In the genomic region with DNA sequence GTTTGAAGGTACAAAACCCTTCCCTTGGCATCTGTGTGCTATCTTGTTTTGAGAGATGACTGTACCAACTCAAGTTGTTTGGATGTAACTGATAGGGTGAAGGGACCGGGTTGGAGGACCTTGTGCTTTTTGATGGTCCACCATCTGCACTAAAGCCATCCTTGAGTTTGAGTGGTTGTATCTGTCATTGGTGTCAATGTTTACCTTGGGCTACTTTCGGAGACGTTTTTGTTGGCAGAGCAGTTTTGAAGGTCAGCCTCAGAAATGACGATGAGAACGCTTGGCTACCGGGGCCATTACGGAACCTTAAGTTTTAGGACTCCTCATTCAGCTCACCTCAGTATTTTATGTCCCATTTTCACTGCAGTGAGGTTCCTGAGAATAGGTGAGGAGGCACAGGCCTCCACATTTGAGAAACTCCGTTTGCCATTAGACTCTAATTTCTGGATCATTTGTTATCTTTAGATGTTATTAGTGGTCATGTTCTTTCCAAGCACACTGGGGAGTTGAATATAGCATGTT, we compare ENCODE assay signal across 8 mouse cellular contexts. TPM values are rescaled to one million over a fixed set of nuclear protein-coding genes. Genes with fewer than 3 reads are reported as not detected.
DNase-seq lines count a peak whose midpoint lies in the region; ATAC-seq and TF ChIP-seq lines count a peak whose summit lies in the region.

No protein-coding gene starts in this region.

- H3K27ac ChIP-seq in lung, embryonic 15.5 days: peak overlapping the region; percentile 96; the same call in 1 of the 2 replicates
- no peak overlapping the region for H3K27ac ChIP-seq in bone marrow, adult 2 months (ENCODE audit: control insufficient read depth, insufficient read depth, low read depth, low read length, poor library complexity)
- H3K27ac ChIP-seq in forebrain, embryonic 12.5 days: peak overlapping the region; percentile 99
- H3K27ac ChIP-seq in limb, embryonic 14.5 days (replicated peaks; ENCODE audit: low read depth, low read length): peak overlapping the region; percentile 99
- 0 out of 2 replicates have a peak overlapping the region, but pooled peaks have one; percentile 48 for H3K27ac ChIP-seq in olfactory bulb, adult 2 months (ENCODE audit: insufficient read depth, low read depth, low read length)

- peak overlapping the region; percentile 76 for H3K4me2 ChIP-seq in lung, embryonic 15.5 days
- peak overlapping the region; percentile 64 for H3K4me2 ChIP-seq in forebrain, embryonic 12.5 days
- peak overlapping the region; percentile 65 for H3K4me2 ChIP-seq in limb, embryonic 14.5 days (replicated peaks; ENCODE audit: low read depth, low read length, severe bottlenecking)

- 7% methylated on average over 8 of the region's 8 CpGs for WGBS in lung, embryonic 15.5 days
- 62% methylated on average over 8 of the region's 8 CpGs for WGBS in bone marrow, adult 2 months
- whole genome bisulfite sequencing in forebrain, embryonic 12.5 days: 54% methylated on average over 8 of the region's 8 CpGs
- 45% methylated on average over 8 of the region's 8 CpGs for WGBS in limb, embryonic 14.5 days
- 29% methylated on average over 8 of the region's 8 CpGs for WGBS in olfactory bulb, adult 2 months

- no peaks in the 10 kb centered on the region for H3K27me3 ChIP-seq in lung, embryonic 15.5 days
- 0 out of 2 replicates have a peak, but pooled peaks cover 3% of the 10 kb centered on the region for H3K27me3 ChIP-seq in forebrain, embryonic 12.5 days
- no peaks in the 10 kb centered on the region for H3K27me3 ChIP-seq in limb, embryonic 14.5 days (ENCODE audit: control insufficient read depth, insufficient read depth, low read length)

- no peak for DNase-seq in lung, adult 18-20 months
- DNase-seq in limb, embryonic 14.5 days (ENCODE audit: low spot score): no peak
- no peak for DNase-seq in urinary bladder, postnatal 14 days (ENCODE audit: low spot score)
- DNase-seq in gastrocnemius, postnatal 4 days (ENCODE audit: low spot score in 2 of 2): no peak

- no peak for TF ChIP-seq POLR2A in bone marrow, adult 2 months (IDR thresholded peaks at IDR 0.05; ENCODE audit: borderline replicate concordance, control insufficient read depth, low read depth, low read length)
- TF ChIP-seq POLR2A in limb, embryonic 14.5 days (IDR thresholded peaks at IDR 0.05; ENCODE audit: borderline replicate concordance, extremely low read depth, insufficient read depth, insufficient read length): no peak
- TF ChIP-seq POLR2A in olfactory bulb, adult 2 months (IDR thresholded peaks at IDR 0.05; ENCODE audit: insufficient read depth, low read depth, low read length): no peak

- peaks cover 15% of the 10 kb centered on the region; the same call in 1 of the 2 replicates for H3K4me1 ChIP-seq in lung, embryonic 15.5 days
- H3K4me1 ChIP-seq in bone marrow, adult 2 months (ENCODE audit: control insufficient read depth, insufficient read depth, low read length): no peaks in the 10 kb centered on the region; the same call in 1 of the 2 replicates
- H3K4me1 ChIP-seq in forebrain, embryonic 12.5 days: peaks cover 10% of the 10 kb centered on the region
- peaks cover 10% of the 10 kb centered on the region for H3K4me1 ChIP-seq in limb, embryonic 14.5 days (ENCODE audit: control insufficient read depth, insufficient read depth, low read length)
- H3K4me1 ChIP-seq in olfactory bulb, adult 2 months (ENCODE audit: control insufficient read depth, insufficient read depth, low read length): no peaks in the 10 kb centered on the region

- peak overlapping the region; percentile 76 for H3K9ac ChIP-seq in lung, embryonic 15.5 days
- H3K9ac ChIP-seq in forebrain, embryonic 12.5 days: peak overlapping the region; percentile 88
- H3K9ac ChIP-seq in limb, embryonic 14.5 days (ENCODE audit: low read depth, low read length, severe bottlenecking): peak overlapping the region; percentile 95

- no peaks in the 10 kb centered on the region for H3K9me3 ChIP-seq in lung, embryonic 15.5 days
- H3K9me3 ChIP-seq in forebrain, embryonic 12.5 days: peaks cover 14% of the 10 kb centered on the region; the same call in 1 of the 2 replicates
- no peaks in the 10 kb centered on the region for H3K9me3 ChIP-seq in limb, embryonic 14.5 days (ENCODE audit: control insufficient read depth, low read length)

- no peak for ATAC-seq in lung, embryonic 15.5 days (ENCODE audit: borderline replicate concordance, extremely low read depth, low FRiP score, low TSS enrichment)
- no peak for ATAC-seq in forebrain, embryonic 12.5 days (ENCODE audit: low FRiP score)
- ATAC-seq in limb, embryonic 14.5 days (ENCODE audit: low FRiP score, low read depth): no peak

- H3K36me3 ChIP-seq in lung, embryonic 15.5 days: no peaks in the 10 kb centered on the region
- H3K36me3 ChIP-seq in forebrain, embryonic 12.5 days (replicated peaks): no peaks in the 10 kb centered on the region
- H3K36me3 ChIP-seq in limb, embryonic 14.5 days (ENCODE audit: control insufficient read depth, insufficient read depth, low read length): no peaks in the 10 kb centered on the region

- H3K4me3 ChIP-seq in lung, embryonic 15.5 days: peak overlapping the region; percentile 51
- peak overlapping the region; percentile 86 for H3K4me3 ChIP-seq in bone marrow, adult 2 months (replicated peaks; ENCODE audit: control insufficient read depth, low read depth, low read length)
- H3K4me3 ChIP-seq in forebrain, embryonic 12.5 days (replicated peaks): peak overlapping the region; percentile 60
- H3K4me3 ChIP-seq in limb, embryonic 14.5 days (replicated peaks; ENCODE audit: low read length): peak overlapping the region; percentile 50
- H3K4me3 ChIP-seq in olfactory bulb, adult 2 months (ENCODE audit: insufficient read depth, low read depth, low read length): peak overlapping the region; percentile 42

- no peak for TF ChIP-seq CTCF in bone marrow, adult 2 months (IDR thresholded peaks at IDR 0.05; ENCODE audit: control insufficient read depth, insufficient read depth, low read length)
- no peak for TF ChIP-seq CTCF in olfactory bulb, adult 2 months (IDR thresholded peaks at IDR 0.05; ENCODE audit: insufficient read depth, low read depth, low read length)

RNA-seq across cellular contexts. Expression of gene Zfp280d, which starts 1.4 kb away (rescaled TPM):
- polyA plus RNA-seq in lung, embryonic 15.5 days (2015; fragmentation: Nextera tagmentation; extraction: Ambion mirVana): 36.2 and 40.3 TPM in 2 replicates
- polyA plus RNA-seq in bone marrow, adult 2 months (2011; ENCODE audit: insufficient read depth, insufficient read length, low replicate concordance, missing spikeins): 33.7 and 36.4 TPM in 2 replicates
- polyA plus RNA-seq in forebrain, embryonic 12.5 days (2016; fragmentation: Nextera tagmentation; extraction: Ambion mirVana): 61.9 and 62.3 TPM in 2 replicates
- polyA plus RNA-seq in limb, embryonic 14.5 days (2012; rRNA removed): 52.8 and 60.6 TPM in 2 replicates
- 39.1 and 47.6 TPM in 2 replicates for polyA plus RNA-seq in limb, embryonic 14.5 days (2014; fragmentation: Nextera tagmentation; extraction: Ambion mirVana)
- polyA plus RNA-seq in olfactory bulb, adult 2 months (2012; ENCODE audit: insufficient read depth, insufficient read length, low replicate concordance, missing spikeins): 763 TPM in 1 of 2 replicates, not detected in the other
- 10 to 100 TPM; 40.9 to 45.7 TPM for total RNA-seq in gastrocnemius, postnatal 4 days (2021)
